Mouse (Mus musculus) Patski (cell line): ENCODE measurements around the gene Gprasp1. TPM values are rescaled to one million over a fixed set of nuclear protein-coding genes. Genes with fewer than 3 reads are reported as not detected.
A peak's percentile ranks its signal among the peaks of the same experiment; 100 is the strongest.
"Not testable (repeated sequence)": the region's sequence is repeated elsewhere in the genome, so short reads cannot be mapped to it uniquely, and the experiment has no call there.

Source experiments
- ATAC-seq: fragments of 100-300 bp; one replicate; pipeline ENCODE4 v1.8.0; 2021
- CTCF ChIA-PET: fragments of 350-600 bp; sonication (Branson Sonifier 250); formaldehyde crosslinking; loops from one replicate; lab custom pipeline; 2022; ENCODE audit warnings: inconsistent platforms; lab: Charles Lee
- POLR2A ChIA-PET: fragments of 350-600 bp; sonication (Branson Sonifier 250); formaldehyde crosslinking; loops from one replicate; lab custom pipeline; 2022; ENCODE audit warnings: antibody characterized with exemption, inconsistent platforms; lab: Charles Lee
- DNase-seq: peaks from one replicate; pipeline ENCODE4 v3.0.0-alpha.2; 2011; ENCODE audit warnings: low read depth, low spot score
- H3K27me3 ChIP-seq: fragments of 371-371 bp; one replicate; pipeline ENCODE4 v1.5.1; 2021
- CTCF ChIP-seq: fragments of 100-300 bp; IDR thresholded peaks from one replicate; pipeline ENCODE4 v1.5.1; 2021
- in situ Hi-C: fragments of 300-500 bp; cut with MboI; formaldehyde crosslinking; loops from 3 replicates; pipeline ENCODE4 v1.11.1; 2018; ENCODE audit warnings: low pct_unique_long_range_greater_than_20kb, mixed read lengths
- polyA plus RNA-seq: library from polyadenylated mRNA; unstranded; gene quantifications from one replicate; pipeline ENCODE4 v1.2.3, GENCODE M21; 2021

Gprasp1 gene
- 27.9 TPM for polyA plus RNA-seq

GRCm38 (mm10) chrX:135742304-135743055, at the start of gene Gprasp1, which contains the start of gene Armcx5:
TSS of gene Gprasp1 (plus strand) at chrX:135742733.
TSS of gene Armcx5 (plus strand) at chrX:135742733.
- TF ChIP-seq CTCF, result no peak
- ChIA-PET POLR2A (no interaction called here), CTCF (interaction anchor here (0.5 kb wide), 1 partner anchor 126 kb away, joined by 3 read pairs; no protein-coding TSS in a partner anchor)
- peaks cover 10% of the 10 kb centered on the region for H3K27me3 ChIP-seq
- ATAC-seq (peak; percentile 94), DNase-seq (peak; percentile 51)
- in situ Hi-C loops, result no loop called here

GRCm38 (mm10) chrX:135693633-135694032, 48.9 kb upstream of the Gprasp1 start, which contains the start of gene Tcp11x2:
TSS of gene Tcp11x2 (minus strand) at chrX:135693790.
- in situ Hi-C loops, result no loop called here
- DNase-seq (no peak), ATAC-seq (no peak)
- H3K27me3 ChIP-seq, result peaks cover 45% of the 10 kb centered on the region
- no peak for TF ChIP-seq CTCF
- CTCF ChIA-PET, result no interaction called here
- POLR2A ChIA-PET, result no interaction called here

DNA sequence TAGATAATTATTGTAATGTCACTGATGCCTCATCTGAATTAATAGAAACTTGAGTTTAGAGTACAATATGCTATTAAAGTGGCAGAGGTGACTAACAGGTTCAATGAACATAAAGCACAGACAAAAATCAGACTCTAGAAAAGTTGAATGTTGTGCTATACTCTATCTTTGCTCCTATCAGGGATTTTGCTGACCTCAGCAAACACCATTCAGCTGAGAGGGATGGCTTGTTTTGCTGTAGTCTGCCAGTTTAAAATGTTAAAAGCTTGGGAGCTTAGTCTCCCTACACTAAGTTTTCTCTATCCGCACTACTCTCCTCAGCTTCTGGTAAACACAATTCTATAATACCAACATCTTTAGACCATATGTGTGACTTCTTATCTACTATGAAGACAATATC, 39.4 kb upstream of the Gprasp1 start:
- peaks cover 34% of the 10 kb centered on the region for H3K27me3 ChIP-seq
- in situ Hi-C loops, result no loop called here
- no peak for DNase-seq
- CTCF ChIA-PET, result no interaction called here
- no peak for TF ChIP-seq CTCF
- no peak for ATAC-seq
- POLR2A ChIA-PET, result no interaction called here

DNA sequence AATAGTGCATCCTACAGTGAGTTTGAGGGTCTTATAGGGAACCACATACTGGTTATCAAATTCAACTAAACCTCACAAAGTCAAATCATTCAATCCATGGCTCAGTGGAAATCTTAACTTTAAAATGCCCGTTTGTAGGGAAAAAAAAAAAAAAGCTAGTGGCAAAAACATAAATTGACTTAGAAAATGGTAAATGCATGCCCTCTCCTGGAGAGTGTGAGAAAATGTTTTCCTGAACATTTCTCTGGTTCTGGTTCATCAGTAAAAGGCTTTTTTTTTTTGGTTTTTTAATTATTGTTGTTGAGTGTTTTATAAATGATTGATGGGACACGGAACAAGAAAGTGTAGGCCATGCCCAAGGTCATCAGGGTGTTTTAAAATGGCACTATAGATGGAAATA, 38.2 kb upstream of the Gprasp1 start:
- no peak for TF ChIP-seq CTCF
- H3K27me3 ChIP-seq, result peaks cover 34% of the 10 kb centered on the region
- in situ Hi-C loops, result no loop called here
- no peak for DNase-seq
- POLR2A ChIA-PET, result no interaction called here
- CTCF ChIA-PET, result no interaction called here
- no peak for ATAC-seq

- POLR2A ChIA-PET, result no interaction called here
- DNase-seq, result no peak
- no peak for ATAC-seq
- TF ChIP-seq CTCF, result no peak
- CTCF ChIA-PET, result no interaction called here
- in situ Hi-C loops, result no loop called here
- peaks cover 22% of the 10 kb centered on the region for H3K27me3 ChIP-seq
These were observed 29.7 kb upstream of the Gprasp1 start for GRCm38 (mm10) chrX:135712845-135713244.

- DNase-seq (no peak), ATAC-seq (no peak)
- in situ Hi-C loops, result no loop called here
- TF ChIP-seq CTCF, result no peak
- ChIA-PET POLR2A (no interaction called here), CTCF (no interaction called here)
- H3K27me3 ChIP-seq, result peaks cover 21% of the 10 kb centered on the region
These were observed 17.4 kb upstream of the Gprasp1 start, which contains the start of gene Tmsb15a for GRCm38 (mm10) chrX:135725161-135725560. TSS of gene Tmsb15a (minus strand) at chrX:135725261.

- in situ Hi-C loops, result no loop called here
- ChIA-PET CTCF (interaction anchor here (1.5 kb wide), 1 partner anchor 14 kb away, joined by 4 read pairs; no protein-coding TSS in a partner anchor), POLR2A (no interaction called here)
- TF ChIP-seq CTCF, result no peak
- ATAC-seq, result no peak
- no peak for DNase-seq
- H3K27me3 ChIP-seq, result peaks cover 22% of the 10 kb centered on the region
These were observed 3.6 kb upstream of the Gprasp1 start for GRCm38 (mm10) chrX:135738730-135739520.

DNA sequence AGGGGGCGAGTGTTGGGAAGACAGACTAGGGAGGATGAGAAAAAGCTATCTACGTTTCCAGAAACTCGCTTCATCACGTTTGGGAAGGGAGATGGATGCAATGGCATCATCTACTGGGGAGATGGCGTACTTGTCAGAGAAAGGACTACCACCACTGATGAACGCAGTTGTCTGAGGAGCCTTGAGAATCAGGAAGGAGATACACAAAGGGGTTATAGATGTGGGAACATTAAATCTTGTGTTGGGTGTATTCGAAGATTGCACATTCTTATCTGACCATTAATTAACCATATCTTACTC, 473 bp downstream of the Gprasp1 start:
- no peak for DNase-seq
- no peak for TF ChIP-seq CTCF
- in situ Hi-C loops, result no loop called here
- ChIA-PET POLR2A (interaction anchor here (0.7 kb wide), 1 partner anchor 84 kb away, joined by 3 read pairs; no protein-coding TSS in a partner anchor), CTCF (no interaction called here)
- peak; percentile 51 for ATAC-seq
- peaks cover 8% of the 10 kb centered on the region for H3K27me3 ChIP-seq

- POLR2A ChIA-PET, in situ Hi-C loops, DNase-seq, CTCF ChIA-PET, ATAC-seq: not testable (repeated sequence)
- peaks cover 13% of the 10 kb centered on the region for H3K27me3 ChIP-seq
These were observed 2.8 kb downstream of the Gprasp1 start for GRCm38 (mm10) chrX:135745376-135745775.

- ChIA-PET POLR2A (no interaction called here), CTCF (interaction anchor here (1.1 to 1.2 kb wide), 3 partner anchors 13 to 48 kb away, joined by 3 to 4 read pairs (median 4); no protein-coding TSS in a partner anchor)
- TF ChIP-seq CTCF, result peak; percentile 83
- peaks cover 9% of the 10 kb centered on the region for H3K27me3 ChIP-seq
- peak; percentile 35 for ATAC-seq
- in situ Hi-C loops, result no loop called here
- DNase-seq, result no peak
These were observed 10.3 kb downstream of the Gprasp1 start for GRCm38 (mm10) chrX:135752832-135753231.

GRCm38 (mm10) chrX:135761707-135762106, 19.2 kb downstream of the Gprasp1 start:
- no peak for DNase-seq
- peak; percentile 59 for TF ChIP-seq CTCF
- peaks cover 8% of the 10 kb centered on the region for H3K27me3 ChIP-seq
- no peak for ATAC-seq
- ChIA-PET POLR2A (no interaction called here), CTCF (no interaction called here)
- in situ Hi-C loops, result no loop called here
